Mouse (Mus musculus): ENCODE measurements around the gene Axin1. TPM values are rescaled to one million over a fixed set of nuclear protein-coding genes. Genes with fewer than 3 reads are reported as not detected.
A peak's percentile ranks its signal among the peaks of the same experiment; 100 is the strongest.

Axin1 gene
- total and polyA plus RNA-seq, 2 experiments from 2014 or later = 21.0 to 30.0 TPM

DNA sequence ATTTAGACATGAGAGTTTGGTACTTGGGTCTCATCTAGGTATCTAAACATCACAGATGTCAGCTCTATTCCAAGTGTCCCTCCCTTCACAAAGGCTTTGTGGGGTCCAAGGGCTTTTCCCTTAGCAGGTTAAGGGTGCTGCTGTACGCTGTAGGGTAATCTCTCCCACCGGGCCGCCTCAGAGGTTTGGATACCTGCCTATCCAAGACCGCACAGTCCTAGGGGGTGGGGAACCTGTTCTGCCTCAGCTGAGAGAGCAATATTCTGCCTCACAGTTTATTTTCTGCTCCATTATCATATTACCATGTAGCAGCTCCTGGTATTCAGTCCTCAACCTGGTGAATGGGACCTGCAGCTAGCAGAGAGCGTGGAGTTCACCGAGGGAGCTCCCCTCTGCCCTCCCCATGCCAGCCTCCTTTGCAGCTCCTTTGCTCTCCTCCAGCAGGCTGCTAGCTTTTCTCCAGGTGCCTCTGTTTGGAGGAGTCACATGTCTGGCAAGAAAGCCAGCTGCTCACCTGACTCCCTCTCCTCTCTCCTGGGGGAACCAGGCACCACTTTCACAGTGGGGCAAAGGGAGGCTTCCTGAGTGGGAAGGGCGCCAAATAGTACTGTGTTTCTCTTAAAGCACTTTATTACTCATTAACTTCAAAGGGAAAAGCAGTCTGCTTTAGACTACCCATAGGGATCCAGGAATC, 23.1 kb upstream of the Axin1 start:
- ATAC-seq (ENCODE audit: low FRiP score) (no peak), DNase-seq (ENCODE audit: low spot score) (no peak)
- Histone ChIP-seq H3K9me3 (ENCODE audit: low read length) (no peaks in the 10 kb centered on the region), H3K4me2 (ENCODE audit: low read depth, low read length, poor library complexity, severe bottlenecking) (no peak overlapping the region), H3K27ac (ENCODE audit: low read depth, low read length) (no peak overlapping the region), H3K36me3 (ENCODE audit: insufficient read depth, low read length) (no peaks in the 10 kb centered on the region), H3K9ac (replicated peaks; ENCODE audit: low read length, poor library complexity, severe bottlenecking) (no peak overlapping the region), H3K27me3 (ENCODE audit: insufficient read depth, low read length) (peaks cover 34% of the 10 kb centered on the region; the same call in 1 of the 2 replicates), H3K4me1 (ENCODE audit: insufficient read depth, low read length) (0 out of 2 replicates have a peak, but pooled peaks cover 3% of the 10 kb centered on the region), H3K4me3 (ENCODE audit: low read depth, low read length) (no peak overlapping the region)
- WGBS = 85% methylated on average over 7 of the region's 7 CpGs
- TF ChIP-seq CTCF (IDR thresholded peaks at IDR 0.05) = no peak

DNA sequence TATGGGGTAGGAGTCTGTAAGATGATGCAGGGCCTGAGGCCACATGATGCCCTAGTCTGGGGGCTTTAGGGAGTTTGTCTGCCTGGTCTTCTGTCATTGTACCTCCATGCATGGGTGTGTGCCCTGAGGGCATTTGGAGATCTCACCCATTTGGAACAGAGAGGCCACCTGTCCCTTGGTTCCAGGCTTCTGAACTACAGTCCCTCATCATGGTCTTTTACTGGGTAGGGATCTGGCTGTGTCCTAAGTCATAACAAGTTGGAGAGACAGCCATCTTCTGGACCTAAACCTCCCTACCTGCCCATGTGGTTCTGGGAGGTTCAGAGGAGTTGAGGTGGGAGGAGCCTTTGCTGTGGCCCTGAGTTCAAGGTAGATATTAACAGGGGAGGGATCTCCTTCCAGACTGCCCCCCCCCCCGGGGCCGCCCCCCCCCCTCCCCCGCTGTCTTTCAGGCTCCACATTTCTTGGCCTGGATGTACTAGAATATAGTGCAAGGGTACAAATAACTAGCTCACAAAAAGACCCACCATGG, 22.5 kb upstream of the Axin1 start:
- WGBS = 39% methylated on average over 3 of the region's 3 CpGs
- ATAC-seq (ENCODE audit: low FRiP score) = no peak
- Histone ChIP-seq H3K9ac (replicated peaks; ENCODE audit: low read length, poor library complexity, severe bottlenecking) (no peak overlapping the region), H3K4me2 (ENCODE audit: low read depth, low read length, poor library complexity, severe bottlenecking) (no peak overlapping the region), H3K36me3 (ENCODE audit: insufficient read depth, low read length) (no peaks in the 10 kb centered on the region), H3K9me3 (ENCODE audit: low read length) (no peaks in the 10 kb centered on the region), H3K4me3 (ENCODE audit: low read depth, low read length) (no peak overlapping the region), H3K4me1 (ENCODE audit: insufficient read depth, low read length) (0 out of 2 replicates have a peak, but pooled peaks cover 3% of the 10 kb centered on the region), H3K27me3 (ENCODE audit: insufficient read depth, low read length) (peaks cover 29% of the 10 kb centered on the region; the same call in 1 of the 2 replicates), H3K27ac (ENCODE audit: low read depth, low read length) (no peak overlapping the region)
- no peak for DNase-seq (ENCODE audit: low spot score)
- TF ChIP-seq CTCF (IDR thresholded peaks at IDR 0.05) = no peak

DNA sequence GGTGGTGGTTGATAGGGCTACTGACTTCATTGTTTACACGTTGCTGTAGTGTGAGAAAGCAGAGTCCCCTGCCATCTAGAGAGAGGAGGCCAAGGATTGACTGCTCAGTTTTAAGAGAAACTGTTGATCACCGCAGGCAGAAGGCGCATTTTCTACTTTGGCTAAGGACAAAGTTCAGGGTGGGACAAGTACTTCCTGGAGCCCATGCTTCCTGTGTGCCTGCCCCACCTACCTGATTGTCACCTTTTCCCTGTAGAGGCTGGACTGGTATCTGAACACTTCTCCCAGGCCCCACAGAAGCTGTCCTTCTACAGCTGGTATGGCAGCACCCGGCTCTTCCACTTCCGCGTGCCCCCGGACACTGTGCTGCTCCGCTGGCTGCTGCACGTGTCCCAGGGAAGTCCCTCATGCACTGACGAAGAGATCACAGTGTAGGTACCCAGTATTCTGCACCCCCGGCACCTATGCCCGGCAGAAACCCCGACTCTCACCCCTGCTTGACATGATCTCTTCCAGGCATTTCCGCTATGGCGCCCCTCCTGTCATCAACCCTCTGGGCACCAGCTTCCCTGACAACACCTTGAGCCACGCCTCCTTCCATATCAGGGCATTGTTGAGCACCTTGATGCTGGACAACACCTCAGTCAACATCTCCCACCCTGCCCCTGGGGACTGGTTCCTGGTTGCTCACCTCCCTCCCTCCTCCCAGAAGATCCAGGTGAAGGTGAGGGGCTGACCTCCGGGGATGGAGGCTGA, 21.8 kb upstream of the Axin1 start:
- Histone ChIP-seq H3K4me2 (ENCODE audit: low read depth, low read length, poor library complexity, severe bottlenecking) (no peak overlapping the region), H3K36me3 (ENCODE audit: insufficient read depth, low read length) (no peaks in the 10 kb centered on the region), H3K4me3 (ENCODE audit: low read depth, low read length) (no peak overlapping the region), H3K27ac (ENCODE audit: low read depth, low read length) (no peak overlapping the region), H3K9ac (replicated peaks; ENCODE audit: low read length, poor library complexity, severe bottlenecking) (no peak overlapping the region), H3K4me1 (ENCODE audit: insufficient read depth, low read length) (0 out of 2 replicates have a peak, but pooled peaks cover 3% of the 10 kb centered on the region), H3K9me3 (ENCODE audit: low read length) (no peaks in the 10 kb centered on the region), H3K27me3 (ENCODE audit: insufficient read depth, low read length) (peaks cover 29% of the 10 kb centered on the region; the same call in 1 of the 2 replicates)
- ATAC-seq (ENCODE audit: low FRiP score) (no peak), DNase-seq (ENCODE audit: low spot score) (no peak)
- 88% methylated on average over 17 of the region's 17 CpGs for WGBS
- TF ChIP-seq CTCF (IDR thresholded peaks at IDR 0.05) = no peak

DNA sequence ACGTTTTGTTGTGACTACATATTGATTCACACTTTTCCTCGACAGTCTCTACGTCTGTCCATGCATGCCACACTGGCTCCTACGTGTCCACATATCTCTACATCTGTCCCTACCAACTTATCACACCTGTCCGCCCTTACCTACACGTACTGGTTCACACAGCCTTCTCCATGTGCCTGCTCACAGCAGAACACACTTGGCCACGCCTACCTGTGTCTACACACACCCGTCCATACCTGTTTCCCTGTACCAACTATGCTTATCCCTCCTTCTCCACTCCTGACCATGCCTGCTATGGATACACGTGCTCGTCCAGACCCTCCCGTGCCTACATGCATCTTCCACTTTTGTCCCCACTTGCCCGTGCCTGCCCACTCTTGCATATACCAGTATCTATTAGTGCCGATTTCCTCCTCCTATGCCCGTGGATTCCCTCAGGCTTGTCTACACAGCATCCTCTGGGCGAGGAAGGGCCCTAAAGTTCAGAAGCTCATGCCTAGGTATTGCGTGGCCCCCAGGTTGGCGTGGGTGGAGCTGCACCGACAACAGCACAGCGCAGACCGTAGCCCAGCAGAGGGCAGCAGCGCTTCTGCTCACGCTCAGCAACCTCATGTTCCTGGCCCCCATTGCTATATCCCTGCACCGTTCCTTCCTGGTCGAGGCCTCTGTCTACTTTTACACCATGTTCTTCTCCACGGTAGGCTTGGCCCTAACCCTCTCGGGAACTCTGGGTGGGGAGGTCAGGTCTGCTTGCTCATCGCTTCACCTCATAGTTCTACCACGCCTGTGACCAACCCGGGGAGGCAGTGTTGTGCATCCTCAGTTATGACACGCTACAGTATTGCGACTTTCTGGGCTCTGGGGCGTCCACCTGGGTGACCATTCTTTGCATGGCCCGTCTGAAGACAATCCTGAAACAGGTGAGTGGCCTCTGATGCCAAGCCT, 18.4 kb upstream of the Axin1 start:
- Histone ChIP-seq H3K9ac (replicated peaks; ENCODE audit: low read length, poor library complexity, severe bottlenecking) (no peak overlapping the region), H3K4me1 (ENCODE audit: insufficient read depth, low read length) (peaks cover 10% of the 10 kb centered on the region; the same call in 1 of the 2 replicates), H3K36me3 (ENCODE audit: insufficient read depth, low read length) (no peaks in the 10 kb centered on the region), H3K27me3 (ENCODE audit: insufficient read depth, low read length) (peaks cover 29% of the 10 kb centered on the region; the same call in 1 of the 2 replicates), H3K4me2 (ENCODE audit: low read depth, low read length, poor library complexity, severe bottlenecking) (no peak overlapping the region), H3K27ac (ENCODE audit: low read depth, low read length) (no peak overlapping the region), H3K9me3 (ENCODE audit: low read length) (no peaks in the 10 kb centered on the region), H3K4me3 (ENCODE audit: low read depth, low read length) (no peak overlapping the region)
- DNase-seq (ENCODE audit: low spot score) (peak; percentile 56), ATAC-seq (ENCODE audit: low FRiP score) (no peak)
- WGBS = 50% methylated on average over 33 of the region's 33 CpGs
- peak; percentile 77 for TF ChIP-seq CTCF (IDR thresholded peaks at IDR 0.05)

DNA sequence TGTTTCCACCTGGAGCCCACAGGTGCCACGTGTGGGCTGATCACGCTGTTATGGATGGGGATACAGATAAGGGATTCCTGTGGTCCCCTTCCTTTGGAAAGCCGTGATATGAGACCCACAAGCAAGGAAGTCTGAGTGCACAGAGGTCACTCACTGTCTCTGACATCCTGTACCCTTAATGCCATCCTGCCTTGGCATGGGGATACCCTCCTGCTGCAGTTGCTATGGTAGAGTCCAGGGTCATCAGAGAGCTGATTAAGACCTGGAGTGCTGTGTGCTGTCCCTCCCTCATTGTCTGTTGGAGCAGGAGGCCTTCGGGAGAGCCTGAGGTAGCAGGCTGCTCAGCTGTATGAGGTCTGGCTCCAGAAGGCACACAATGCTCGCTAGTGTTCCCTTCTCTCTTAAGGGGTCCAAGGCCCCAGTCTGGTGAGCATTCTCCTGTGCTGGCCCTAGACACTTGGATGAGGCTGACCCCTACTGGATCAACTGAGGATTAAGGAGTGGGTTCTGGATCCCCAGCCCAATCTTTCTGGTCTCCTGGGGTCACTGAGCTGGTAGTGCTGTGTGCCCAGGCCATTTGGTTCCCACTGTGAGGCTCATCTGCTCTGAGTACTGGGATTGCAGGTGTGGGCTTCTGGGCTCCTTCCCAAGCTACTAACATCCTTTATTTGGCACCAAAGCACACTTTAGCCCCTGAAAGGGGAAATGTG, 15.9 kb upstream of the Axin1 start:
- H3K9me3 ChIP-seq (ENCODE audit: low read length) = no peaks in the 10 kb centered on the region
- no peak overlapping the region for H3K4me3 ChIP-seq (ENCODE audit: low read depth, low read length)
- ATAC-seq (ENCODE audit: low FRiP score) (no peak), DNase-seq (ENCODE audit: low spot score) (no peak)
- no peak overlapping the region for H3K27ac ChIP-seq (ENCODE audit: low read depth, low read length)
- no peak overlapping the region for H3K4me2 ChIP-seq (ENCODE audit: low read depth, low read length, poor library complexity, severe bottlenecking)
- peaks cover 16% of the 10 kb centered on the region for H3K36me3 ChIP-seq (ENCODE audit: insufficient read depth, low read length)
- WGBS = 50% methylated on average over 5 of the region's 5 CpGs
- 0 out of 2 replicates have a peak overlapping the region, but pooled peaks have one; percentile 19 for H3K9ac ChIP-seq (replicated peaks; ENCODE audit: low read length, poor library complexity, severe bottlenecking)
- 0 out of 2 replicates have a peak, but pooled peaks cover 8% of the 10 kb centered on the region for H3K27me3 ChIP-seq (ENCODE audit: insufficient read depth, low read length)
- TF ChIP-seq CTCF (IDR thresholded peaks at IDR 0.05) = peak; percentile 9; the same call in 1 of the 2 replicates
- peaks cover 10% of the 10 kb centered on the region; the same call in 1 of the 2 replicates for H3K4me1 ChIP-seq (ENCODE audit: insufficient read depth, low read length)
